Mouse (Mus musculus) urinary bladder, adult 2 months (tissue): ENCODE results near the gene Erbin. TPM values are rescaled to one million over a fixed set of nuclear protein-coding genes. Genes with fewer than 3 reads are reported as not detected.

ENCODE experiments used
- DNase-seq: peaks from one replicate; pipeline ENCODE4 v3.0.0; 2022; ENCODE audit warnings: low spot score
- polyA plus RNA-seq: library from polyadenylated mRNA; depleted of rRNA; stranded (reverse); fragments of >200 nt; gene quantifications from 2 replicates; pipeline ENCODE4 v1.2.3, GENCODE M21; 2012

Gene Erbin
- polyA plus RNA-seq, 1 experiment: 30.7 TPM

DNA sequence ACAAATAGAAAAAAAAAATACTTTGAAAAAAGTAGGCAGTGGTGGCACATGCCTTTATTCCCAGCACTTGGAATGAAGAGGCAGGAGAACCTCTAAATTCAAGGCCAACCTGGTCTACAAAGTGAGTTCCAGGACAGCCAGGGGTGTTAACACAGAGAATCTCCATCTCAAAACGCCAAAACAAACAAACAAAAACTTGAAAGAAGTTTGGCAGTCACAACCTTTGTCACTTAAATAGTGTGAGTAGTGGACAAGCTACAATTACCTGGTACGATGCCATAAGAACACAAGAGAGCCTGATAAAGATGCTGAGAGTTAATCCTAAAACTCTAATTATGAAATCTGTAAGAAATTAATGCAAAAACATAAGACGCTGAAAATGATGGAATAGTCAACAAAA lies 8.0 kb downstream of the Erbin start:
- DNase-seq: no peak

DNA sequence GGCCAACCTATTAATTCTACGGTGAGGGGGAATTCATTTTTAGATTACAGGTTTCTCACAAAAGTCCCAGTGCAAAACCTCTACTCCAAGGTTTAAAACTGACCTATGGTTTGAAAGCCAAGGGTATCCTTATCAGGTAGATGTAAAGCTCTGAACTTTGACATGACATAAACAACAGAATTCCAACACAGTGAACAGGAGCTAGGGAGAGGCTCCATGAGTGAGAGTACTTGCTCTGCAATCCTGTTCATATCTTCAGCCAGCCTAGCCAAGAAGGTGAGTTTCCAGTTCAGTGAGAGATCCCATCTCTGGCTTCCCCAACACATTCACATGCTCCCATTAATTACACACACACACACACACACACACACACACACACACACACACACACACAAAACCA lies 9.7 kb downstream of the Erbin start:
- DNase-seq: no peak

DNA sequence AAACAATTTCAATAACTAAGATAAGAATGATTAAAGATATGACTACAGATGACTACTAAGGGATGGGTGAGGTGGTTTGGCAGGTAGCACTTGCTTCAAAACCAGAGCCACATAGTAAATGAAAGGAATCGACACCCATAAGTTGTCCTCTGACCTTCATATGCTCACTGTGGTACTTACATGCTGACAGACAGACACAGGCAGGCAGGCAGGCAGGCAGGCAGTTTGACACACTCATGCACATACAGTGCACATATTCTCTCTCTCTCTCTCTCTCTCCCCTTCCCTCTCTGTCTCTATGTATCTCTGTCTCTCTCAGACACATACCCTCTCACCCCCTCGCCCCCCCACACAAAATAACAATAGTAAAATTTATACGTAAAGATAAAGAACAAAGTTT lies 10.4 kb downstream of the Erbin start:
- DNase-seq: no peak

DNA sequence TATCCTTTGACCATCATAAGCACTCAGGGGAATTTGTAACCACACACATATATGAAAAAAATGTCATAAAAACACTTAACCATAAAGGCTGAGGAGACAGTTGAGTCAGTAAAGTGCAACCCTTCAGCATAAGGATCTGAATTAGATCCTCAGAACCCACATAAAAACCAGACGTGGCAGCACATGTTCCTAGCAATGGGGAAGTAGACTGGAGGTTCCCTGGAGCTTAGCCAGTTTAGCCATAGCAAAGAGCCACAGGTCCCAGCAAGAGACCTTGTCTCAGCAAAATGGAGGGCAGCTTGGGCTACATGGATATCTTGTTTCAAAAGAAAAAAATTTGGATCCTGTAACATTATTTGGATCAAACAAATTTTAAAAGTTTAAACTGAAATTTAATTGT lies 20.3 kb downstream of the Erbin start:
- DNase-seq: no peak

DNA sequence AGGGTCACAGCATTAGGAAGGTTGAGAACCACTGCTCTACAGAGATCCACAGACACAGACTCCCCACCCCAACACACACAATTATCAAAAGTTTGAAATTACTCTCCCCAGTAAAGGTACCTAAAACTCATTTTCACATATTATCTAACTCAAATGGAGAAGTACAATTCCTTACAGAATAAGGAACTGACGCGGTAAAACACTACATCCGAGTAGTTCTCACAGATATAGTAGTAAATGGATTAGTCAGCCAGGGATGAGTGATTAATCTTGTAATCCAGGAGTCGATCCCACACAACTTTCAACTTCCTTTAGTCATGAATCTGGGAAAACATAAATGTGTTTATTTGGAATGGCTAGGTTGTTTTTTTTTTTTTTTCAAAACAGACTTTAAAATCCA lies 22.7 kb downstream of the Erbin start:
- no peak for DNase-seq

DNA sequence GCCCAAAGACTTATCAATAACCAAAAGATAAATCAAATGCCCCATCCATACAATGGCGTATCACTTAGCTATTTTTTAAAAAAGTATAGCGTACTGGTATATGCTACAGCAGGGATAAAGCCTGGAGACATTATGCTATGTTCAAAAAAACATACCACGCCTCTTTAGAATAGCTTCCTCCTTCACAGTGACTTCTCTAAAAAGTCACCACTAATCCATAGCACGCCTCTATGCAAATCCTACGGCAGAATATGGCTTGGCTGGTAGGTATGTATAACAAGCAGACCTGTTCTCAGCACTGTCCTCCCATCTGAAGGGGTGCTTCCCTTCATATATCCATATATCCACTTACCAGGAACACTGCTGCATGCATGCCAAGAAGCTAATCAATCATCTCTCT lies 27.2 kb downstream of the Erbin start:
- DNase-seq: no peak

DNA sequence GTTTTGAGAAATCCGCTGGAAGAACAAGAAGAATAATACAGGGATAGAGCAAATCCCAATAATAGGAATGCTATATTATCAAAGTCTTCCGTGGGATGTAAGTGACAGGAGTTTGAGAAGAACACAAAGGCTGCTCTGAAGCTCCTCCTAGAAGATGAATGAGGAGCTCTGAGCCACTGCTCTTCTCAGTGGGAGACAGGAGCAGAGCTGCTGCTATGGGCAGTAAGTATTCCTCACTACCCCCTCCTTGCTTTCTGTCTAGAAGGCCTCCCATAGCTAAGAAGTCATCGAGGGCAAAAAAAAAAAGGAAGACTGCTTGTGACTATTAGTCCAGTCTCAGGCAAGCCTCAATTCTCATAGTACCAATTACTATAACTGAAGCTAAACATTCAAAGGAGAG lies 30.3 kb downstream of the Erbin start:
- DNase-seq: no peak

DNA sequence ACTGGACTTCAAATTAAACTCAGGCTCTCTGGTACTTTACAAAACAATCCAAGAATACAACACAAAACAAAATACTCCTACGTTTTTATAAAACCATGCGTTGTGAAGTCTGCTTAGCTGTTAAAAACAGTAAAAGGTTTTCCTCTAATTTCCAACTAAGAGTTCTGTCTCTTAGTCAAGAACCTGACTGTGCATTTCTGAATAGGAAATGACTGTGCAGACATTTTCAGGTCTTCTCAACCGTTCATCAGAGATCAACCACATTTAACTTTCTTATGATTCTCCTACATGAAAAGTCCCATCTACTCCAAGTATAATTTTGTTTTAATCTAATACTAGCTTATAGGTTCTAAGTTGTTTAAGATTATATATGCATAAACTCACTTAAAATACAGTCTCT lies 33.8 kb downstream of the Erbin start:
- no peak for DNase-seq

DNA sequence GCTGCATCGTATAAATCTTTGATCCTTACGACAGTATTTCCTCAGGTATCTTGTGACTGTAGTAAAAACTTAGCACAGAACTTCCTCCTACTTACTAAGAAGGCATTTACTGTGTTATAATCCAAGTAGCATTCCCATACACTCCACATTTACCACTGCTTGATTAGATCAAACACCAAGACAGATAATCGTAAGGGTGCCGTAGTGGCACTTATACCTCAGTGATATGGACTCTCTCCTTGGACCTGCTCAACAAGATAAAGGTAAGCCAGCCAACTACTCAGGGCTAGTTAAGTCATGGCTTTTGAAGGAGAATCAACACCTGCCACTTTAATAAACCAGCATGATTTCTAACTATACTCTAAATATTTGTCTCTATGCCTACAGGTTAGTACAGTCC lies 39.1 kb downstream of the Erbin start:
- DNase-seq: no peak

DNA sequence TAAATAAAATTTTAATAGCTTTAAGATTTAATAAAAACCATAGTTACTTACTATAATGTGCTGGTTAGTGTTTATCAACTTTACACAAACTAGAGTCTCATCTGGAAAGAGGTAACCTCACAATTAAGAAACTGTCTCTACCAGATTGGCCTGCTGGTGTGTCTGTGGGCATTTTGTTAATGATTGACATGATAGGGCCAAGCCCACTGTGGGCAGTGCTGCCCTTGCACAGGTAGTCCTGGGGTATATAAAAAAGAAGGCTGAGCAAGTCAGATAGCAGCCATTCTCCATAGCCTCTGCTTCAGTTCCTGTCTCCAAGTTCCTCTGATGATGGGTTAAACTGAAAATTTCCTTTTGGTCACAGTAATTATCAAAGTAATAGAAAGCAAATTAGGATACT lies 43.6 kb downstream of the Erbin start:
- no peak for DNase-seq

DNA sequence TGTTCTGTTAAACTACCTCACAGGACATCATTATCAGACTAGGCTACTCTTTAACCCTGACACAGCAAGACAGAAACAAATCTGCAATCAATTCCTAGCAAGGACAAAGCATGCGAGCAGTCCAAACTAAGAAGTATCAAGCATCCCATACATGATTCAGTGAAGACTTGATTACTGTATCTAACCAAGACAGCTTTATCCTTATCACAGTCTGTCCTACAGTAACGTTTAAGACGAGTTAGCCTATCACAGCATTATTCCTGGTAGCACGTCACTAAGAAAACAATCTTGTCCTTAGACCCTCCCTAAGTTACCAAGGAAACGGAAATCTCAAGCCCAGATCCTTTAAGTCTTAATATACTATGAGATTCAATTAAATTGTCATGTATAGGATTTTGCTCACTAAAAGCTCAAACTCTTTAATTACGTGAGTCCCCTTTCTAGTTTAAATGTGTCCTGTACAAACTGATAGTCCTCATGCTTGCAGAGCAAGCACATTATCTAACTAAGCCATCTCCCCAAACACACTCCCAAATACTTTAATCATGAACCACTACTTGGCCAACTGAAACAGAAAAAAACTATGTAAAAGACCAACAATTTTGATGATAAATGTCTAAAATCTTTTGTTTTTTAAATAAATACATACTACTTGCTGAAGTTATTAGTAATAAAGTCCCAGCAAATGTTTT lies 44.3 kb downstream of the Erbin start:
- no peak for DNase-seq

DNA sequence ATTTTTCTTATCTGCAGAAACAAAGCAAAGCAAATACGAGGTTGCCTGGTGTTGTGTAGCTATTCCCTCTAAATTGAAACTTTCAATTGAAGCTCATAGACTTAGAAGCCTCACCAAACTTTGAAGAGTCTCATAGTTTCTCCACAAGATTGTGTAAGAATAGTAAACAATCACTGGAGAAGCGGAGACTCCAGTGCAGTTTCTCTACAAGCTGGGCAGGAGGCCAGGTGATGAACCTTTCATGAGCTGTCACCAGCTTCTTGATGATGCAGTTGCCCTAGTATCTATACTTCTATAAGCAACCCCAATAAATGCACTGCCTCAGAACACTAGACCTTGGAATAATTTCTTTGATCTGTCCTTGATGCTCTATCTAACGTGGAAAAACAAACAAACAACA lies 49.5 kb downstream of the Erbin start:
- no peak for DNase-seq

DNA sequence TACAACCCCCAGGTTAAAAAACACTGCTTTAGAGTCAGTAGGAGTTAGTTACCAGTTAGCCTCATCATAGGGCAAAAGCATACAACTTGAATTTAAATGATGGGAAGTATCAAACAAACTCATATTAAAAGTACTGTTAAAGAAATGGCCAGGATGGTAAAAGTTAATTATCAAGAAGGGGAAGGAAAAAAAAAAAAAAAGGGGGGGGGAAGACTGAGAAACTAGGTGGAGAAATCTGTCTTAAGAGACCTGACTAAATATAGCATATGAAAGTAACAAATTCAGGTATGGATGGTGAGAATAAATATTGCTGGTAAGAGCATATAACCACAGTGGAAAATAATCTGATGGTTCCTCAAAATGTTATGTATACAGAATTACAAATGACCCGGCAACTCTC lies 50.2 kb downstream of the Erbin start:
- DNase-seq: no peak

DNA sequence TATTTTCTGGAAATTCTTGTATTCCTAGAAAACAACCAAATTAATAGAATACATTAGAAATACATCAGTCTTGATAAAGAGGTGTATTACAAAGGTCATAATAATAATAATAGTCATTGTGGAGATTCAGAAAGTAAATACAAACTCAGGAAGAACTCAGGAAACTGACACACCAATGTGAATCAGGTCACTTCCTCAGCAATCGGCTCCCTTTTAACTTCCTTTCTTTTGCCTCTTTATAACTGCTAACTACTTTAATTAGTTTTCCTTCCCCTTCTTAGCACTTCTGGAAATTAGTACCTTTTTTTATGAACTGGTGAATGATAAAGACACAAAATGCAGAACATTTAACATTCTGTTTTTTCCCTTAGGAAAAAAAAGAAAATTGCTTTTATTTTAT lies 51.4 kb downstream of the Erbin start:
- DNase-seq: no peak

DNA sequence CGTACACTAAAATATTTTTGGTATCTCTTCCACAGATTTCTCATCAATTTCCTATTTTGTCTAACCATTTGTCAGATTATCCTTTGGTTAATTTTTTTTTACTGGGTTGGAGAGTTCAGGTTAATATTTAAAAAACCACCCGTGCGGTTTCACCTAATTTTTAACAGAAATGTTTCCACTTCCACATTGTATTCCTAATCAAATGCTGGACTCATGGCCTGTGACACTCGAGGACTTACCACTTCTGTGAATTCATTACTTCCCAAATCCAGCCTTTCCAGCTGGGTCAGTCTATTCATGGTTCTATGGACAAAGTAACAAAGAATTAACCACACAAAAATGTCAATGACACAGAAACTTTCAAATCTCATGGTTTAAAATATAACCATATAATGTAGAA lies 58.3 kb downstream of the Erbin start:
- DNase-seq: no peak

DNA sequence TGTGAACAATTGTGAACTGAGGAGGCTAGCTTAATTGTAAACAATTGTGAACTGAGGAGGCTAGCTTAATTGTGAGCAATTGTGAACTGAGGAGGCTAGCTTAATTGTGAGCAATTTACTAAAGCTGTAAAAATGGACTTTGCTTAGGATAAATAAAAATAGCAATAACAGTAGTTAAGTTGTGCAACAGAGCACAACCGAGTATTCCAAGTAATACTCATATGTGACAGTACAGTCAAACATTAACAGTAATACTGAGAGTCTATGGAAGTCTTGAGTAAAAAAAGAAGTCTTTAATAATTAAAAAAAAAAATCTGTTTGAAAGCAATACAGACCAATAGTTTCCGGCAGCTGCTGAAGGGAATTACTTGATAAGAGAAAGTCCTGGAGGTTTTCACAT lies 61.3 kb downstream of the Erbin start:
- DNase-seq: no peak

DNA sequence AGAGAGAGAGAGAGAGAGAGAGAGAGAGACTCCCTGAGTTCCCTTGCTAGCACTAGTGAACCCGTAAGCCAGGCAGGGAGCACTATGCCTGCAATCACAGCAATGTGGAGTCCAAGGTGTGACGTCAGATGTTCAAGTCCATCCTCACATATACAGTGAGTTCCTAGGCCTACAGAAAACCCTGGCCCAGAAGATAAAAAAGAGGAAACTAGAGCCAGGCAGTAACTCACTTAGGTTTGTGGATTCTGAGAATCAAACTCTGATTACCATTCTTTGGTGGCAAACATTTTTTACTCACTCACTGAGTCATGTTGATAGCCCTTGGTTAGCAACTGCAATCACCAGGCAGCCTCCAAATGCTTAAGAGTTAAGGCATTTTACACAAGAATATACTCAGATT lies 72.7 kb downstream of the Erbin start:
- DNase-seq: no peak

DNA sequence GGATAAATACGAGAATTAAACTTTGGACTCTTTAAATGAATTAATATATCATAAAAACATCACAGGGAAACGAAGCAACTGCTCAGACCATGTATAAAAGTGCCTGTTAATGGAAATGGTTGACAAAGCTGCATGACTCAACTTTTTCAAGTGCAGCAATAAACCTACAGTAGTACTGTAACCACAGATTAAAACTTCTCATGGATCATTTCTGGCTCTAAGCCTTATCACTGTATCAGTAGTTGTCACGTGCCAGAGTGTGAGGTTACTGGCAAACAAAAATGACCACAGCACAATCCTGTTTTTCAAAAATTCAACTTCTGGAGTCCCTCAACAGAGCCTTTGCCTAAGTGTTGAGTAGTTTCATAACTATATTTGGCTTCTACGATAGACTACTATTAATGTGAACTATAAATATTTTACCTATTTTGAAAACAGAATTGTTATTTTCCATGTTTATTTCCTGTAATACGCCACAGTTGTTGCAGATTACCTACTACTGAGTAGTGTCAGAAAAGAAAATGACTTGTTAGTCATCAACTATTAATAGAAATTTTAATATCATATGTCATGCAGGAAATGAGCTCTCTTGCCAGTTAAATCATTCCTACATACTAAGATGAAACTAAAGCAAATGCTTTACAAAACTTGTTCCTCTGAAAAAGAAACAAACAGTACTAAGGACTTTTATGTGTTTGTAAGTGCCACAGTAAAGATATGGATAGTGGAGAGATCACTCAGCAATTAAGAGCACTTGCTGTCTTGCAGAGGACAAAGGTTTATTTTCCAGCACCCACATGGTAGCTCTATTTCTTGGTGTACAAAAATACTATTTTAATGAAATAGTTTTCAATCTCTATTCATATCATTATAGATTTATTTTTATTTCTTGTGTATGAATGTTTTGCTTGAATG lies 78.8 kb downstream of the Erbin start:
- no peak for DNase-seq

DNA sequence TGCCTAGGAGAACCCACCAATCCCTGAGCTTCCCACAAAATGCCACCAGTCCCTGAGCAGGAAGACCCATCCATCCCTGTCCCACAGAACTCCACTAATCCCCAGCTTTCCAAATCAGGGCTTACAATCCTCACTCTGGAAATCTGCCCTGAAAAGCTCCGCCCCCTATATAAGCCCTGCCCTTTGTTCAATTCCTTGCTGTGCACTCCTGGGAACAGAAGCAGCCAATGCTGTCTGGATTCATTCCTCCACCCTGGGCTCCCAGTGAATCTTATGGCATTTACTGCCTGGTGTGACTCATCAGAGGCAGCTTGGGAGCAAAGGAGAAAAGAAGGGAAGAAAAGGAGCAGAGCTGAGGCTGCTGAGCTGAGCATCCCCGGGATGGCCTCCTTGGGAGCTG lies 81.7 kb downstream of the Erbin start:
- DNase-seq: no peak

DNA sequence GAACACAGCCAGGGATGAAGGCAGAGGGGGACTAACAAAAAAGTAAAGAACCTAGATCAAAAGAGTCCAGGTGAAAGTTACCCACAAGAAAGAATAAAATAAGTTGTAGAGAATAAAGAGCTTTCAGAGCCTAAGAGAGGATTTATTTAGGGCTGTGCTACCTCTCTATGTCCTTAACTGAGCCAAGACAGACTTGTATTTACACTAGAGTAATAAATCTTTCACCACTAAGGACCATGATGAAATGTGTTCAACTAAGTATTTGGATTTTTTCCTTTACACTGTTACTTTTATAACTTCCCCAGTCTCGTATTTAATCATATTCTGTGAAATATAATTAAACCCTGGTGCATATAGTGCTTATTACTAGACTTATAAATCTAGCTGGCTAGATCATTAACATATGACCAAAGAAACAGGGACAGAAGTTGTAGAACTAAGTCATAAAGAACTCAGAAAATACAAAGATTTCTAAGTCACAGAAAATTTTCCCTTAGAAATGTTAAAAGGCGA lies 90.6 kb downstream of the Erbin start:
- no peak for DNase-seq

DNA sequence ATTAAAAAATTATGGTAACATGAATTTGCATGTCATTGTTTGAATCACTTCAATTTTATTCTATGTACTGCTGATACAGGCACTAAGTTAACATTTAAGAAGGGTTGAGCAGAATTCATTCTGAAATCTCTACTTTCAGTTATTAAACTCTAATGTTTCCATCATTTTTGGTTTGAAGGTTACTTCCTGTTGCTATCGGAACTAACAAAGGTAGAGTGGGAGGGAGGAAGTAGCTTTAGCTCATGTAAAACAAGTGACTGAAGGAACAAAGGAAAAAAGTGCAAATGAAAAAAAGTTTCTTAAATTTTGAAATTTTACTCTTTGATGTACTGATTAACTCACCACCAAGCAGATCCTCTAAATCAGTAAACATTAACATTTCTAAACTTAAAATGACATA lies 98.0 kb downstream of the Erbin start:
- no peak for DNase-seq

DNA sequence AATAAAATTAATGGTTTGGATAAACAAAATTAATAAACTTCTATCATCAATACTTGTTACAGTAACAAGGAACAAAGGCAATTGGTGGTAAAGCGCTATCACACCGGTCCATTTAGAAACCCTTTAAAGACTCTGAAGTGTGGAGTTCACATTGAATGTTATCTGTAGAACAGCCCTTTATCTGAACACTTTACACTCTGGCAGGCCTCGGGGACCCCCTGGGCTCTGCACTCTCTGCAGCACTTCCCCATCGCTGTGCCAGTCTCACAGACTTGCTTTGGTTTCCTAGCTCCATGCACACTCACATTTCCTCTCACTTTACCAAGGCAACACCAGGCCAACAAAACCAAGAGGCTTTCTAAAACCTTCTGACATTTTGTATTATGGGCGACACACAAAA lies 100.9 kb downstream of the Erbin start:
- DNase-seq: no peak

DNA sequence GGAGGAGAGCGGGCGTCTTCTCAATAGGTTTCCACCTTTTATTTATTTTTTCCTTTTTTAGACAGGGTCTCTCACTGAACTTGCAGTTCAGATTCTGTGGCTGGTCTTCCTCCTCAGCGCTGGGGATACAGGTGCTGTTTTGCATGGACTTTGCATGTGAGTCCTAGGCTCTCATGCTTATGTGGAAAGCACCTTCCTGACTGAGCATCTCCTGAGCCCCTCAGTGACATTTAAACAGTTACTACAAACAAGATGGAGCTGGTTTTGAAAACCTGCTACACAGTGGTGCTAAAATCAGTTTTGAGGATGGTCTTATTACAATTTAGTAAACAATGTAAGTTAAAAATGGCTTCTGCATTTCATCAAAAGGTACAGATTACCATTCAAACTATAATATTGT lies 102.4 kb downstream of the Erbin start:
- DNase-seq: no peak
